Mouse (Mus musculus): ENCODE results near the gene Commd3. TPM values are rescaled to one million over a fixed set of nuclear protein-coding genes. Genes with fewer than 3 reads are reported as not detected.

Commd3 gene
- total and polyA plus RNA-seq, 2 experiments from 2014 or later: 139 to 193 TPM

DNA sequence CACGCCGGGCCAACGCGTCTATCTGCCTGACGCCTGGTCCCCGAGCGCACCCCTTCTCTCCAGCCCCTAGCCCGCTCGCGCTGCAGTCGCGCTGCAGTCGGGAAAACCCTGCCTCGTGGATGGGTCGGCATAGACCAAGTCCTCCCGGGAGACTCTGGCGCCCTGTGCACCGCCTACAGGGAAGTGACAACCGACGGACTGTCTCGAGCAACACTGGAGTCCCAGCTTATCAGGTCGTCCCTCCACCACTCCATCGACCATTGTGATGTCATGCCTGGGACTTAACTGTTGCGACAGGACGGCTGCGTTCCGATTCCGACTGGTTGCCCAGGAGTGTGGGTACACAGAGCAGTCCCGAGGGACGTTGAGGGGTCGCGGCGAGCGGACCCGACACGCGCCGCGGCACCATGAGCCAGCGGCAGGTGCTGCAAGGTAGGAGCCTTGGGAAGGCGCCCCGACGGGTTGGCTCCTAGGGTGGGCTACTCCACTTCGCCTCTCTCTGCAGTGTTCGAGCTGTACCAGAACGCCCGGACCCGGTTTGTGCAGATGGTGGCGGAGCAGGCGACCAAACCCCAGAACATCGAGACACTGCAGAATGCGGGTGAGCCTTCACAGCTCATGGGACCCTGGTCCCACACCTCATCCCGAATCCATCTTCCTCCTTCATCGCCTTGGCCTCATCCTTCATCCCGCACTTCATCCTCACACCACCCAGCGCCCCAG is 26.6 kb downstream of the Commd3 start:
- under 1% methylated on average over 56 of the region's 56 CpGs for WGBS

DNA sequence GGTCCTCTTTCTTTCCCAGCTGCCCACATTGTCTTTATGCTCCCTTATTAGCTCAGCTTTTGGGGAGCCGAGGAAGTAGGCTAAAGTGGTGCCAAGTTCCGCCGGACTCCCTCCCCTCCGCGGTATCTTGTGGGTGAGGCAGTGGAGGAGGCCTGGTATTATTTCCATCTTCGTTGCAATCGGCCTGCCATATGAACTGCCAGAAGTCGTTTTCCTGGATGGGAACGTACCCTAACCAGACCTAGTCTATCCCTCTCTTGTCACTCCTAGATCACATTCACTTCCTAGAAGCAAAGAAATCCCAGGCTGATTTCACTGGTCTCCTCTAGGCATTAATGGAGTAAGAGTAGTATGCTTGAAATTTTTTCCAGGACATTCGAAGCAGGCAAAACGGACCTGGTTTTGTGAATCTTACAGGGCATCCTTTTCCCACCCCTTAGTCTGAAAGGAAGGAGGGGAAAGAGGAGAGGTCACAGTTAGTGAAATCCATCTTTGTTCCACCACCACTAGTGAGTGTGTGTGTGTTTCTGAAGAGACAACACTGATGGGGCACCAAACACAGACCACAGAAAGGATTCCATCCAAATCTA is 27.3 kb downstream of the Commd3 start:
- no peak for DNase-seq (ENCODE audit: low spot score)
- H3K4me1 ChIP-seq (ENCODE audit: insufficient read depth, low read length): no peaks in the 10 kb centered on the region
- H3K9me3 ChIP-seq (ENCODE audit: low read length): no peaks in the 10 kb centered on the region
- no peak overlapping the region for H3K4me3 ChIP-seq (ENCODE audit: low read depth, low read length)
- no peaks in the 10 kb centered on the region for H3K36me3 ChIP-seq (ENCODE audit: insufficient read depth, low read length)
- no peak for ATAC-seq (ENCODE audit: low FRiP score)
- peaks cover 50% of the 10 kb centered on the region for H3K27me3 ChIP-seq (ENCODE audit: insufficient read depth, low read length)
- no peak overlapping the region for H3K27ac ChIP-seq (ENCODE audit: low read depth, low read length)
- no peak overlapping the region for H3K9ac ChIP-seq (replicated peaks; ENCODE audit: low read length, poor library complexity, severe bottlenecking)
- WGBS: 1% methylated on average over 11 of the region's 11 CpGs
- no peak overlapping the region for H3K4me2 ChIP-seq (ENCODE audit: low read depth, low read length, poor library complexity, severe bottlenecking)
- no peak for TF ChIP-seq CTCF (IDR thresholded peaks at IDR 0.05)

More for the DNA sequence above, 26.6 kb downstream of the Commd3 start:
- Histone ChIP-seq H3K27ac (ENCODE audit: low read depth, low read length) (no peak overlapping the region), H3K4me1 (ENCODE audit: insufficient read depth, low read length) (peaks cover 6% of the 10 kb centered on the region; the same call in 1 of the 2 replicates), H3K9me3 (ENCODE audit: low read length) (no peaks in the 10 kb centered on the region), H3K36me3 (ENCODE audit: insufficient read depth, low read length) (no peaks in the 10 kb centered on the region), H3K4me2 (ENCODE audit: low read depth, low read length, poor library complexity, severe bottlenecking) (no peak overlapping the region), H3K9ac (replicated peaks; ENCODE audit: low read length, poor library complexity, severe bottlenecking) (no peak overlapping the region), H3K27me3 (ENCODE audit: insufficient read depth, low read length) (peaks cover 49% of the 10 kb centered on the region), H3K4me3 (ENCODE audit: low read depth, low read length) (no peak overlapping the region)
- ATAC-seq (ENCODE audit: low FRiP score): 0 out of 2 replicates have a peak, but pooled peaks have one; percentile 17
- TF ChIP-seq CTCF (IDR thresholded peaks at IDR 0.05): no peak
- no peak for DNase-seq (ENCODE audit: low spot score)

DNA sequence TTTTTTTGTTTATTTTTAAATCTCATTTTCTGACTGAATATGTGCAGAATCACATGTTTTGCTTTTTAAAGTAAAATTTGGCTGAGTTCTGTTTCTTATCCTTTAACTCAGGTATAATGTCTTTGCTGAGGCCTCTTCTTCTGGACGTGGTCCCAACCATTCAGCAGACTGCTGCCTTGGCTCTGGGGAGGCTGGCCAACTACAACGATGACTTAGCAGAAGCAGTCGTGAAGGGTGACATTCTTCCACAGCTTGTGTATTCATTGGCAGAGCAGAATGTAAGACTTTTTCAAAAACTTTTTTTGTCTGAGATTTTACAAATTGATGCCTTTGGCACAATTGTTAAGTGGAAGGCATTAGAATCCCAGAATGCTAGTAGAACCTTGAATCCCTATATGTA is 38.2 kb downstream of the Commd3 start:
- Histone ChIP-seq H3K9me3 (ENCODE audit: low read length) (no peaks in the 10 kb centered on the region), H3K27ac (ENCODE audit: low read depth, low read length) (no peak overlapping the region)
- ATAC-seq (ENCODE audit: low FRiP score): no peak

DNA sequence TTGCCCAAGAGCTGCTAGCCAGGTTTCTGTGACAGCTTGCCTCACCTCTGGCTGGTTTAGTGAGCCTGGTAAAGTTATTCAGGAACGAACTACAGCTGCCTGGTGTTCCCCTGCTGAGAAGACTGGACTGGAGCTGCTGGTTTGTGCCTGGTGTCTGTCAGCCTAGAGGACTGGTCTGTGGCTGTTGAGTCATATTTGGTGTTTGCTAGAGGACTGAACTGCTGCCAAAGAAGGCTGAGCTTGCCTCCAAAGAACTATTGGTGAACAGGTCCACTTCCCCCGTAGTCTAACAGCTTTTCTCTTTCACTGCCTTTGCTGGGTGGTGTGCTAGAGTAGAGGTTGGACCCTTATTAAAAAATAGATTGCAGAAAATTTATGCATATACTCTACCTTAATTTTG is 40.9 kb downstream of the Commd3 start:
- no peaks in the 10 kb centered on the region for H3K27me3 ChIP-seq (ENCODE audit: insufficient read depth, low read length)
- H3K4me1 ChIP-seq (ENCODE audit: insufficient read depth, low read length): no peaks in the 10 kb centered on the region
- no peak for ATAC-seq (ENCODE audit: low FRiP score)
- no peak overlapping the region for H3K4me2 ChIP-seq (ENCODE audit: low read depth, low read length, poor library complexity, severe bottlenecking)
- H3K27ac ChIP-seq (ENCODE audit: low read depth, low read length): no peak overlapping the region
- WGBS: 66% methylated on average over 2 of the region's 2 CpGs
- TF ChIP-seq CTCF (IDR thresholded peaks at IDR 0.05): no peak
- no peak for DNase-seq (ENCODE audit: low spot score)
- no peaks in the 10 kb centered on the region for H3K9me3 ChIP-seq (ENCODE audit: low read length)
- H3K36me3 ChIP-seq (ENCODE audit: insufficient read depth, low read length): no peaks in the 10 kb centered on the region
- H3K9ac ChIP-seq (replicated peaks; ENCODE audit: low read length, poor library complexity, severe bottlenecking): no peak overlapping the region
- no peak overlapping the region for H3K4me3 ChIP-seq (ENCODE audit: low read depth, low read length)

More for the DNA sequence above, 38.2 kb downstream of the Commd3 start:
- Histone ChIP-seq H3K36me3 (ENCODE audit: insufficient read depth, low read length) (no peaks in the 10 kb centered on the region), H3K4me2 (ENCODE audit: low read depth, low read length, poor library complexity, severe bottlenecking) (no peak overlapping the region), H3K9ac (replicated peaks; ENCODE audit: low read length, poor library complexity, severe bottlenecking) (no peak overlapping the region), H3K4me1 (ENCODE audit: insufficient read depth, low read length) (no peaks in the 10 kb centered on the region), H3K27me3 (ENCODE audit: insufficient read depth, low read length) (no peaks in the 10 kb centered on the region), H3K4me3 (ENCODE audit: low read depth, low read length) (no peak overlapping the region)
- no peak for DNase-seq (ENCODE audit: low spot score)
- WGBS: 71% methylated on average over 3 of the region's 3 CpGs
- no peak for TF ChIP-seq CTCF (IDR thresholded peaks at IDR 0.05)

DNA sequence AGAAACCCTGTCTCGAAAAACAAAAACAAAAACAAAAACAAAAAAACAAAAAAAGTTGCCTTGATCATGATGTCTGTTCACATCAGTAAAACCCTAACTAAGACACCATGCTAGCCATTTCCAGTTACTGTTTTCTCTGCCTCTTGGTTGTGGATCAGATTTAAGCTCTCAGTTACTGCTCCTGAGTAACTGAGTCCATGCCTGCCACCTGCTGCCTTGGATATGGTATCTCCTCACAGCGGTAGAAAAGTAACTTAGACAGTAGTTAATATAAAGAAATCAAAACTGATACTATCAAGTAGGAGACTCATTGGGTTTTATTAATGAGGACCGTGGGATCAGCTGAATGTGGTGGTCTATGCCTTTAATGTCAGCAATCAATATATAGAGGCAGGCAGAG is 42.2 kb downstream of the Commd3 start:
- 87% methylated on average over 3 of the region's 3 CpGs for WGBS
- Histone ChIP-seq H3K4me3 (ENCODE audit: low read depth, low read length) (no peak overlapping the region), H3K4me1 (ENCODE audit: insufficient read depth, low read length) (no peaks in the 10 kb centered on the region), H3K27ac (ENCODE audit: low read depth, low read length) (no peak overlapping the region), H3K36me3 (ENCODE audit: insufficient read depth, low read length) (no peaks in the 10 kb centered on the region), H3K9ac (replicated peaks; ENCODE audit: low read length, poor library complexity, severe bottlenecking) (no peak overlapping the region), H3K4me2 (ENCODE audit: low read depth, low read length, poor library complexity, severe bottlenecking) (no peak overlapping the region), H3K9me3 (ENCODE audit: low read length) (no peaks in the 10 kb centered on the region), H3K27me3 (ENCODE audit: insufficient read depth, low read length) (no peaks in the 10 kb centered on the region)
- ATAC-seq (ENCODE audit: low FRiP score): no peak
- no peak for DNase-seq (ENCODE audit: low spot score)
- TF ChIP-seq CTCF (IDR thresholded peaks at IDR 0.05): no peak

DNA sequence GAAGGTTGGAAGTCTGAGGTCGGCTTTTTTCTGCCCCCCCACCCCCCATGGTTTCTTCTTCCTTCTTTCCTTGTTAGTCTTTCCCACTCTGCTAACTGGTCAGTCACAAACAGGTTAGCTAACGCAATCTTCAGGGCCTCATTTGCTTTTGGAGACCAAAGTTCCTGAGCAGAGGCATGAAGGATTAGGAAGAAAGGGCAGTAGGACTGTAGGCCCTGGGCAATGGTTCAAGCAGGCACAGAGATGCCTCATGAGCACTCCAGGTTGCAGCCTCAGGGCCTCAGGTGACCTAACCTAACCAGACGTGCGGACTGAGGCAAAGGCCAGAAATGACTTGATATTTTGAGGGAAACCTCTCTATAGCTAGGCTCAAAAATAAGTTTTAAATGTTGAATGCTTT is 46.3 kb downstream of the Commd3 start:
- Histone ChIP-seq H3K4me3 (ENCODE audit: low read depth, low read length) (no peak overlapping the region), H3K9ac (replicated peaks; ENCODE audit: low read length, poor library complexity, severe bottlenecking) (no peak overlapping the region), H3K4me2 (ENCODE audit: low read depth, low read length, poor library complexity, severe bottlenecking) (no peak overlapping the region), H3K9me3 (ENCODE audit: low read length) (no peaks in the 10 kb centered on the region), H3K27ac (ENCODE audit: low read depth, low read length) (no peak overlapping the region), H3K36me3 (ENCODE audit: insufficient read depth, low read length) (no peaks in the 10 kb centered on the region), H3K27me3 (ENCODE audit: insufficient read depth, low read length) (no peaks in the 10 kb centered on the region), H3K4me1 (ENCODE audit: insufficient read depth, low read length) (no peaks in the 10 kb centered on the region)
- ATAC-seq (ENCODE audit: low FRiP score) (no peak), DNase-seq (ENCODE audit: low spot score) (no peak)
- TF ChIP-seq CTCF (IDR thresholded peaks at IDR 0.05): no peak
- 88% methylated on average over 4 of the region's 4 CpGs for WGBS
